Mouse (Mus musculus) limb, embryonic 14.5 days (tissue): Measurements from ENCODE around the gene Nfkbib. TPM values are rescaled to one million over a fixed set of nuclear protein-coding genes. Genes with fewer than 3 reads are reported as not detected.
A peak's percentile ranks its signal among the peaks of the same experiment; 100 is the strongest.

ENCODE experiments used
- ATAC-seq: fragments of 200-750 bp; cut with Nextera tagmentation; 2 replicates; pipeline ENCODE4 v1.8.0; 2017; ENCODE audit warnings: low read depth, moderate number of reproducible peaks, moderate TSS enrichment; ENCODE audit not compliant: low FRiP score
- DNase-seq: peaks from one replicate; pipeline ENCODE4 v3.0.0-alpha.2; 2015; ENCODE audit warnings: low spot score
- H3K27ac ChIP-seq: fragments of 300-500 bp; sonication (generic); replicated peaks from 2 replicates; pipeline ENCODE4 v1.5.1; 2014; ENCODE audit warnings: low read depth, mild to moderate bottlenecking, low read length, moderate library complexity, mixed read lengths
- H3K27me3 ChIP-seq: fragments of 300-500 bp; sonication (generic); 2 replicates; pipeline ENCODE4 v1.6.1; 2014; ENCODE audit warnings: low read length, mixed read lengths; ENCODE audit not compliant: control insufficient read depth, insufficient read depth
- H3K36me3 ChIP-seq: fragments of 300-500 bp; sonication (generic); 2 replicates; pipeline ENCODE4 v1.6.1; 2014; ENCODE audit warnings: mild to moderate bottlenecking, low read length, moderate library complexity, mixed read lengths; ENCODE audit not compliant: control insufficient read depth, insufficient read depth
- H3K4me1 ChIP-seq: fragments of 300-500 bp; sonication (generic); 2 replicates; pipeline ENCODE4 v1.6.1; 2014; ENCODE audit warnings: antibody characterized with exemption, low read length, mixed read lengths; ENCODE audit not compliant: control insufficient read depth, insufficient read depth
- H3K4me2 ChIP-seq: fragments of 300-500 bp; sonication (generic); replicated peaks from 2 replicates; pipeline ENCODE4 v1.6.1; 2014; ENCODE audit warnings: low read depth, mild to moderate bottlenecking, low read length, moderate library complexity; ENCODE audit not compliant: severe bottlenecking
- H3K4me3 ChIP-seq: fragments of 300-500 bp; sonication (generic); replicated peaks from 2 replicates; pipeline ENCODE4 v1.5.1; 2014; ENCODE audit warnings: low read length
- H3K9ac ChIP-seq: fragments of 300-500 bp; sonication (generic); 2 replicates; pipeline ENCODE4 v1.6.1; 2014; ENCODE audit warnings: mild to moderate bottlenecking, low read depth, low read length, moderate library complexity; ENCODE audit not compliant: severe bottlenecking
- H3K9me3 ChIP-seq: fragments of 300-500 bp; sonication (generic); 2 replicates; pipeline ENCODE4 v1.6.1; 2016; ENCODE audit warnings: low read length; ENCODE audit not compliant: control insufficient read depth
- POLR2A ChIP-seq: fragments of 200-500 bp; IDR thresholded peaks from 2 replicates; pipeline ENCODE4 v1.8.0; 2012; ENCODE audit warnings: inconsistent platforms, mild to moderate bottlenecking, moderate library complexity, borderline replicate concordance; ENCODE audit not compliant: insufficient read depth, insufficient read length; ENCODE audit errors: extremely low read depth
- WGBS: fragments of 180-500 bp; shearing (Covaris S2); extraction: QIAGEN DNeasy Blood & Tissue Kit; methylation state at CpG from one replicate; pipeline ENCODE4 v1.1.7; 2014; 5-methylcytosine and 5-hydroxymethylcytosine counted together
- polyA plus RNA-seq, 2 experiments: library from polyadenylated mRNA; depleted of rRNA in 1 of 2; stranded (reverse) in 1 of 2; unstranded in 1 of 2; fragments of >200 nt; fragmentation: Nextera tagmentation in 1 of 2; extraction: Ambion mirVana in 1 of 2; gene quantifications; 2 replicates each; pipeline versions ENCODE4 v1.2.1 to v1.2.3; 2012 to 2014

The Nfkbib gene
- polyA plus RNA-seq, 2 experiments, result 27.4 to 41.9 TPM

GRCm38 (mm10) chr7:28809401-28810089 lies 42.2 kb upstream of the Nfkbib start:
- Histone ChIP-seq H3K27ac (peak overlapping the region; percentile 100), H3K27me3 (no peaks in the 10 kb centered on the region), H3K4me2 (peak overlapping the region; percentile 94), H3K4me1 (peaks cover 20% of the 10 kb centered on the region), H3K9me3 (no peaks in the 10 kb centered on the region), H3K9ac (peak overlapping the region; percentile 88), H3K4me3 (peak overlapping the region; percentile 69), H3K36me3 (peaks cover 27% of the 10 kb centered on the region)
- under 1% methylated on average over 35 of the region's 35 CpGs for WGBS
- no peak for TF ChIP-seq POLR2A
- ATAC-seq (peak; percentile 1; the same call in 1 of the 2 replicates), DNase-seq (peak; percentile 55)

GRCm38 (mm10) chr7:28808957-28809393 lies 41.7 kb upstream of the Nfkbib start:
- Histone ChIP-seq H3K4me3 (peak overlapping the region; percentile 69), H3K36me3 (peaks cover 21% of the 10 kb centered on the region), H3K4me2 (peak overlapping the region; percentile 94), H3K4me1 (peaks cover 22% of the 10 kb centered on the region), H3K9me3 (no peaks in the 10 kb centered on the region), H3K27me3 (no peaks in the 10 kb centered on the region), H3K9ac (peak overlapping the region; percentile 88), H3K27ac (peak overlapping the region; percentile 100)
- TF ChIP-seq POLR2A, result peak; percentile 89; the same call in 1 of the 2 replicates
- ATAC-seq (peak; percentile 67), DNase-seq (peak; percentile 94)
- WGBS, result 0% methylated on average over 19 of the region's 32 CpGs

GRCm38 (mm10) chr7:28808221-28808941 lies 41.1 kb upstream of the Nfkbib start, which contains the start of gene Hnrnpl:
Gene Hnrnpl (plus strand): TSS chr7:28808541.
- Histone ChIP-seq H3K36me3 (peaks cover 15% of the 10 kb centered on the region), H3K4me3 (peak within 1 kb of the TSS; percentile 69), H3K9me3 (no peaks in the 10 kb centered on the region), H3K4me2 (peak within 1 kb of the TSS; percentile 94), H3K27ac (peak within 1 kb of the TSS; percentile 100), H3K27me3 (no peaks in the 10 kb centered on the region), H3K4me1 (peaks cover 26% of the 10 kb centered on the region), H3K9ac (peak within 1 kb of the TSS; percentile 88)
- 4% methylated on average over 33 of the region's 35 CpGs for WGBS
- ATAC-seq (peak; percentile 12), DNase-seq (peak; percentile 69)
- no peak for TF ChIP-seq POLR2A

- Histone ChIP-seq H3K4me2 (peak overlapping the region; percentile 94), H3K9ac (peak overlapping the region; percentile 88), H3K9me3 (no peaks in the 10 kb centered on the region), H3K4me1 (peaks cover 29% of the 10 kb centered on the region), H3K27ac (peak overlapping the region; percentile 100), H3K4me3 (peak overlapping the region; percentile 69), H3K36me3 (peaks cover 8% of the 10 kb centered on the region), H3K27me3 (no peaks in the 10 kb centered on the region)
- no peak for TF ChIP-seq POLR2A
- no peak for DNase-seq
- WGBS, result 38% methylated on average over 8 of the region's 8 CpGs
- no peak for ATAC-seq
Measured at GRCm38 (mm10) chr7:28807641-28808220, 40.4 kb upstream of the Nfkbib start.

GRCm38 (mm10) chr7:28806869-28807268 lies 39.6 kb upstream of the Nfkbib start:
- peaks cover 29% of the 10 kb centered on the region for H3K4me1 ChIP-seq
- no peaks in the 10 kb centered on the region for H3K36me3 ChIP-seq
- H3K9ac ChIP-seq, result no peak overlapping the region
- TF ChIP-seq POLR2A, result no peak
- H3K27ac ChIP-seq, result no peak overlapping the region
- H3K4me3 ChIP-seq, result no peak overlapping the region
- no peaks in the 10 kb centered on the region for H3K9me3 ChIP-seq
- no peak overlapping the region for H3K4me2 ChIP-seq
- WGBS, result 76% methylated on average over 4 of the region's 4 CpGs
- ATAC-seq (no peak), DNase-seq (no peak)
- H3K27me3 ChIP-seq, result no peaks in the 10 kb centered on the region
